Mouse (Mus musculus) hindbrain, embryonic 13.5 days (tissue): ENCODE data around the gene Wdr59. TPM values are rescaled to one million over a fixed set of nuclear protein-coding genes. Genes with fewer than 3 reads are reported as not detected.

Experiments used
- ATAC-seq: fragments of 200-750 bp; cut with Nextera tagmentation; 2 replicates; pipeline ENCODE4 v1.8.0; 2017; ENCODE audit warnings: moderate TSS enrichment; ENCODE audit not compliant: low FRiP score
- H3K27ac ChIP-seq: fragments of 300-500 bp; sonication (generic); 2 replicates; pipeline ENCODE4 v1.5.1; 2015; ENCODE audit warnings: inconsistent platforms, mild to moderate bottlenecking, moderate library complexity
- H3K27me3 ChIP-seq: fragments of 300-500 bp; sonication (generic); 2 replicates; pipeline ENCODE4 v1.6.1; 2015; ENCODE audit warnings: mild to moderate bottlenecking, inconsistent platforms
- H3K36me3 ChIP-seq: fragments of 300-500 bp; sonication (generic); 2 replicates; pipeline ENCODE4 v1.6.1; 2015; ENCODE audit warnings: mild to moderate bottlenecking, inconsistent platforms
- H3K4me1 ChIP-seq: fragments of 300-500 bp; sonication (generic); replicated peaks from 2 replicates; pipeline ENCODE4 v1.6.1; 2015; ENCODE audit warnings: inconsistent platforms
- H3K4me2 ChIP-seq: fragments of 300-500 bp; sonication (generic); 2 replicates; pipeline ENCODE4 v1.6.1; 2015; ENCODE audit warnings: inconsistent platforms, mild to moderate bottlenecking, moderate library complexity
- H3K4me3 ChIP-seq: fragments of 300-500 bp; sonication (generic); 2 replicates; pipeline ENCODE4 v1.5.1; 2015; ENCODE audit warnings: mild to moderate bottlenecking, inconsistent platforms
- H3K9ac ChIP-seq: fragments of 300-500 bp; sonication (generic); 2 replicates; pipeline ENCODE4 v1.6.1; 2015; ENCODE audit warnings: mild to moderate bottlenecking, inconsistent platforms
- H3K9me3 ChIP-seq: fragments of 300-500 bp; sonication (generic); 2 replicates; pipeline ENCODE4 v1.6.1; 2016; ENCODE audit warnings: inconsistent platforms
- WGBS: fragments of 180-500 bp; shearing (Covaris S2); methylation state at CpG from one replicate; pipeline ENCODE4 v1.1.7; 2015; 5-methylcytosine and 5-hydroxymethylcytosine counted together
- polyA plus RNA-seq: library from polyadenylated mRNA; unstranded; fragments of >200 nt; fragmentation: Nextera tagmentation; extraction: Ambion mirVana; gene quantifications from 2 replicates; pipeline ENCODE4 v1.2.1, GENCODE M21; 2015

Wdr59 gene
- polyA plus RNA-seq, 1 experiment from 2014 or later, result 7.4 TPM

- peak overlapping the region; percentile 55 for H3K27ac ChIP-seq
- no peak overlapping the region for H3K9ac ChIP-seq
- no peak overlapping the region for H3K4me2 ChIP-seq
- peaks cover 31% of the 10 kb centered on the region for H3K36me3 ChIP-seq
- ATAC-seq, result no peak
- H3K27me3 ChIP-seq, result no peaks in the 10 kb centered on the region
- H3K4me3 ChIP-seq, result no peak overlapping the region
- no peaks in the 10 kb centered on the region for H3K9me3 ChIP-seq
- H3K4me1 ChIP-seq, result peaks cover 34% of the 10 kb centered on the region
- 67% methylated on average over 12 of the region's 12 CpGs for WGBS
These were observed 50.3 kb downstream of the Wdr59 start for GRCm38 (mm10) chr8:111471526-111472081.

- Histone ChIP-seq H3K9ac (no peak overlapping the region), H3K4me2 (no peak overlapping the region), H3K4me3 (no peak overlapping the region), H3K9me3 (no peaks in the 10 kb centered on the region), H3K27me3 (no peaks in the 10 kb centered on the region), H3K4me1 (peaks cover 34% of the 10 kb centered on the region), H3K36me3 (peaks cover 27% of the 10 kb centered on the region), H3K27ac (0 out of 2 replicates have a peak overlapping the region, but pooled peaks have one; percentile 40)
- WGBS, result 48% methylated on average over 6 of the region's 6 CpGs
- ATAC-seq, result no peak
These were observed 52.9 kb downstream of the Wdr59 start for GRCm38 (mm10) chr8:111469013-111469412.

DNA sequence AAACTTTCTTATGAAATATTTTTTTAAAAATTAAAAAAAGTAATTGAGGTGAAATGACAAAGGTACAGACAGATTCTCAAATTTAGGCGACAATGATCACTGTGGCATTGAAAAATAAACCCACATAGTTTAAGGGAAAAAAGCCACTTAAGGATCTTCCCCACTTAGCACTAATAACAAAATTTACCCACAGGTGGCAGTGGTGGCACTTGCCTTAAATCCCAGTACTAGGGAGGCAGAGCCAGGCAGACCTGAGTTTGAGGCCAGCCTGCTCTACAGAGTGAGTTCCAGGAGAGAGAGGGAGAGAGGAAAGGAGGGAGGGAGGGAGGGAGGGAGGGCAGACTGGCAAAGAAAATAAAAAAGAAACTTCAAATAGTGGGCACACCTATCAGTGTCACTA, 56.6 kb downstream of the Wdr59 start:
- WGBS, result 96% methylated on average over 1 of the region's 1 CpGs
- no peak for ATAC-seq

DNA sequence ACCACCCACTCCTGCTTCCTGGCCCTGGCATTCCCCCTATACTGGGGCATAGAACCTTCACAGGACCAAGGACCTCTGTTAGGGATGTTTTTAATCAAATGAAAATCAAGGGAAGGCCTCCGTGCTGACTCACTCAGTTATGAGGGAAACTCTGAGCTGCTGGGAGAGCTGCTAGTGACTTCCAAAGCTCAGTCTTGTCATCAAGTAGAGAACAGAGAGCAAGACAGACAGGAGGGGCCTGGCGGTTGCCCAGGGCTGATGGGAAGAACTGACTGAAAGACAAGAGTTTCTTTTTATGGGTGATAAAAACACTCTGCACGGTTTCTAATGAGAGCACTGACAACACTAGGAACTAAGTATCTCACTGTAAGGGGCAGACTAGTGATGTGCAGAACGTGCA, 57.4 kb downstream of the Wdr59 start:
- no peak for ATAC-seq
- Histone ChIP-seq H3K27ac (no peak overlapping the region), H3K4me1 (peaks cover 22% of the 10 kb centered on the region), H3K4me3 (no peak overlapping the region), H3K9ac (no peak overlapping the region), H3K36me3 (peaks cover 44% of the 10 kb centered on the region), H3K27me3 (no peaks in the 10 kb centered on the region), H3K9me3 (no peaks in the 10 kb centered on the region), H3K4me2 (no peak overlapping the region)
- WGBS, result 90% methylated on average over 4 of the region's 4 CpGs

More for the DNA sequence above, 56.6 kb downstream of the Wdr59 start:
- H3K4me2 ChIP-seq, result no peak overlapping the region
- no peak overlapping the region for H3K4me3 ChIP-seq
- no peak overlapping the region for H3K27ac ChIP-seq
- peaks cover 47% of the 10 kb centered on the region for H3K36me3 ChIP-seq
- no peaks in the 10 kb centered on the region for H3K9me3 ChIP-seq
- peaks cover 24% of the 10 kb centered on the region for H3K4me1 ChIP-seq
- H3K9ac ChIP-seq, result no peak overlapping the region
- no peaks in the 10 kb centered on the region for H3K27me3 ChIP-seq

- H3K9ac ChIP-seq, result no peak overlapping the region
- H3K27me3 ChIP-seq, result no peaks in the 10 kb centered on the region
- H3K9me3 ChIP-seq, result no peaks in the 10 kb centered on the region
- H3K4me1 ChIP-seq, result no peaks in the 10 kb centered on the region
- ATAC-seq, result no peak
- 87% methylated on average over 4 of the region's 4 CpGs for WGBS
- H3K4me2 ChIP-seq, result no peak overlapping the region
- no peak overlapping the region for H3K27ac ChIP-seq
- H3K36me3 ChIP-seq, result peaks cover 47% of the 10 kb centered on the region
- H3K4me3 ChIP-seq, result no peak overlapping the region
These were observed 72.2 kb downstream of the Wdr59 start for GRCm38 (mm10) chr8:111449671-111450070.

- Histone ChIP-seq H3K4me3 (no peak overlapping the region), H3K4me1 (no peaks in the 10 kb centered on the region), H3K9ac (no peak overlapping the region), H3K9me3 (no peaks in the 10 kb centered on the region), H3K36me3 (peaks cover 33% of the 10 kb centered on the region), H3K27ac (no peak overlapping the region), H3K27me3 (no peaks in the 10 kb centered on the region), H3K4me2 (no peak overlapping the region)
- WGBS, result 76% methylated on average over 4 of the region's 4 CpGs
- no peak for ATAC-seq
These were observed 75.8 kb downstream of the Wdr59 start for GRCm38 (mm10) chr8:111445960-111446660.

DNA sequence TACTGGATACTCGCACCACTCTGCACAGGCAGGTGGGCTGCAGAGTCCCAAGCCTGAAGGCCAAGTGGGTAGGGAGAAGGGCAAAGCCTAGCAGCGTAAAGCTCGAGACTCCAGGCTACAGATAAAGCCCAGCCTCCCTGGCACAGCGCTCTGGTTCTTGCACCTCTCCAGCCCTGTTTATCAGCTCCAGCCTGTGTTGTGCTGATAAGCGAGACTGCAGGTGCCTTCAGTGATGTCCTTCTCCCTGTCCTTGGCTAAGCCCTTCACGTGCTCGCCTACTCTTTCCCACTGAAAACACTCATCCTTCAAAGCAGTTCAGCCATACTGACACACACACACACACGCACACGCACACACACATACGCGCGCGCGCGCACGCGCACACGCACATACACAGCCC, 76.3 kb downstream of the Wdr59 start:
- Histone ChIP-seq H3K36me3 (peaks cover 28% of the 10 kb centered on the region), H3K4me3 (no peak overlapping the region), H3K27me3 (no peaks in the 10 kb centered on the region), H3K4me2 (no peak overlapping the region), H3K9ac (no peak overlapping the region), H3K9me3 (no peaks in the 10 kb centered on the region), H3K4me1 (no peaks in the 10 kb centered on the region), H3K27ac (no peak overlapping the region)
- 86% methylated on average over 18 of the region's 18 CpGs for WGBS
- no peak for ATAC-seq

DNA sequence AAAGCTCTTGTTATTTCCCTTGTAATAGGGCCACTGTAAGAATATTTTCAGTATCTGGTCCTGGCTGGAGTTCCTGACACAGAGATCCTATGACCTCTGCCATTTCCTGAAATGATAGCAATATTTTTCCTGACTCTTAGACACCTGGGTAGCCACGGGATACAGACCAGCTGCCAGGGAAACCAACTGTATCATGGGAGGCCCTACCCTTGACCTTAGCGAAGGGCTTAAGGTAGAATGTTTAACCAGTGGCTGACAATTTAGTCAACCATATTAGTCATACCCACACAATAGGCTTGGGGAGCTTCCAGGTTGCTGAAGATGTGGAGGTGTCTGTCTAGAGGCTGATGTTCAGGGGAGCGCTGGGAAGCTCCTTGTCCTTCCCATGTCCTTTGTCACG, 77.6 kb downstream of the Wdr59 start:
- Histone ChIP-seq H3K27ac (no peak overlapping the region), H3K36me3 (peaks cover 17% of the 10 kb centered on the region), H3K27me3 (no peaks in the 10 kb centered on the region), H3K4me3 (no peak overlapping the region), H3K4me2 (no peak overlapping the region), H3K4me1 (no peaks in the 10 kb centered on the region), H3K9ac (no peak overlapping the region), H3K9me3 (no peaks in the 10 kb centered on the region)
- WGBS, result 88% methylated on average over 4 of the region's 4 CpGs
- ATAC-seq, result no peak

DNA sequence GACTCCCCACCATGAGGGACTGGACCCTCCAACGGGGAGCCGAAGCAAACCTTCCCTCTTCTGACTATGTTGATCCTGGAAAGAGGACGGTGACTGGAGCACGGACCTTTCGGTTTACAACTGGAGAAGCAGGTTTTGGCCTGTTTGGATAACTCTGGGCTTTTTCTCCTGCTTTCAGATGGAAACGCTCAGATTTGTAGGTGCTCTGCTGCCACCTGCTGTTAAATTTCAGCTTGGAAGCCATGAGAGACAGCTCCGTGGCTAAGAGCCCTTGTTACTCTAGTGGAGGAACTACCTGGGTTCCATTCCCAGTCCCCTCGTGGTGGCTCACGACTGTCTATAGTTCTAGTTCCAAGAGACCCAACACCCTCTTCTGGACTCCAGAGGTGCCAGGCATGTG, 82.7 kb downstream of the Wdr59 start:
- WGBS, result 31% methylated on average over 9 of the region's 9 CpGs
- H3K4me3 ChIP-seq, result no peak overlapping the region
- H3K4me1 ChIP-seq, result no peaks in the 10 kb centered on the region
- no peak for ATAC-seq
- H3K27ac ChIP-seq, result no peak overlapping the region
- H3K9ac ChIP-seq, result no peak overlapping the region
- no peaks in the 10 kb centered on the region for H3K36me3 ChIP-seq
- no peaks in the 10 kb centered on the region for H3K9me3 ChIP-seq
- no peak overlapping the region for H3K4me2 ChIP-seq
- no peaks in the 10 kb centered on the region for H3K27me3 ChIP-seq

GRCm38 (mm10) chr8:111435071-111435828, 86.6 kb downstream of the Wdr59 start:
- WGBS, result 72% methylated on average over 11 of the region's 11 CpGs
- Histone ChIP-seq H3K9ac (no peak overlapping the region), H3K9me3 (no peaks in the 10 kb centered on the region), H3K4me3 (no peak overlapping the region), H3K27ac (no peak overlapping the region), H3K36me3 (no peaks in the 10 kb centered on the region), H3K27me3 (no peaks in the 10 kb centered on the region), H3K4me1 (no peaks in the 10 kb centered on the region), H3K4me2 (no peak overlapping the region)
- no peak for ATAC-seq

DNA sequence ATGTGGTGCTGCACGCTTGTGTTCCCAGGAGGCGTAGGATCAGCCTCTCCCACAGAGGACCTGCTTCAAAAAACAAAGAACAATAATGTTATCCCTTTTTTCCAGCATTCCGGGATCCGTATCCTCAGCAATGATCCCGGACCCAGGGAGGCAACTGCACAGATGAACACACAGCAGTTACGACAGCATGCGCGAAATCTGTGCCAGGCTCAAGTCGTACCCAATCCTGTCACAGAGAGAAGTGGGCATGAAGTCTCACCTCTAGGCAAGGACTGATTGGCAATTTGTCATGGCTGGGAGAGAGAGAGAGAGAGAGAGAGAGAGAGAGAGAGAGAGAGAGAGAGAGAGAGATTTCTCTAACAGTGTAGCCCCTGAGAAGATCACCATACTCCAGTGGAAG, 97.2 kb downstream of the Wdr59 start:
- WGBS, result 94% methylated on average over 9 of the region's 9 CpGs
- H3K27ac ChIP-seq, result no peak overlapping the region
- no peaks in the 10 kb centered on the region for H3K36me3 ChIP-seq
- no peak overlapping the region for H3K4me3 ChIP-seq
- ATAC-seq, result no peak
- H3K27me3 ChIP-seq, result no peaks in the 10 kb centered on the region
- H3K4me2 ChIP-seq, result no peak overlapping the region
- no peaks in the 10 kb centered on the region for H3K4me1 ChIP-seq
- H3K9me3 ChIP-seq, result no peaks in the 10 kb centered on the region
- H3K9ac ChIP-seq, result no peak overlapping the region

DNA sequence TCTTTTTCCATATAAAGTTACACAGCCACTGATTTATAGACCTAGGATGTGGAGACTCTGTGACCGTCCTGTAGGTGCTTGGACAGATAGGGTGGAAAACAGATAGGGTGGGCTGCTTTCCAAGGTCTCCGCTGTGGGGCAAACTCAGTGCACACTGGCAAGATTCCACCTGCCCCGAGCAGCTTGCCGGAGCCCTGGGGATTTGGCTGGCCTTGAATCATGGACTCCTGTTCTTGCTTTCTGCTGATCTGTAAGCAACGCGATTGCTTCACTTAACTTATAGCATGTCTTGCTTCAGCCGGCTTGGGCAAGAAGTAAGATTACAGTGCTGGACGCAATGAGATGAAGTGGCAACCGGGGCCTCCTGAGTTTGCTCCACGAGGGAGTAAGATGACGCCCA, 97.7 kb downstream of the Wdr59 start:
- Histone ChIP-seq H3K9me3 (no peaks in the 10 kb centered on the region), H3K36me3 (no peaks in the 10 kb centered on the region), H3K27ac (no peak overlapping the region), H3K27me3 (no peaks in the 10 kb centered on the region), H3K4me1 (no peaks in the 10 kb centered on the region), H3K4me2 (no peak overlapping the region), H3K4me3 (no peak overlapping the region), H3K9ac (no peak overlapping the region)
- no peak for ATAC-seq
- WGBS, result 86% methylated on average over 11 of the region's 11 CpGs
